Mouse (Mus musculus): Measurements from ENCODE around the gene Car4. TPM values are rescaled to one million over a fixed set of nuclear protein-coding genes. Genes with fewer than 3 reads are reported as not detected.

Car4 gene
- polyA plus RNA-seq (2012; rRNA removed; ENCODE audit: low replicate concordance) = 12.9 and 77.5 TPM in 2 replicates

DNA sequence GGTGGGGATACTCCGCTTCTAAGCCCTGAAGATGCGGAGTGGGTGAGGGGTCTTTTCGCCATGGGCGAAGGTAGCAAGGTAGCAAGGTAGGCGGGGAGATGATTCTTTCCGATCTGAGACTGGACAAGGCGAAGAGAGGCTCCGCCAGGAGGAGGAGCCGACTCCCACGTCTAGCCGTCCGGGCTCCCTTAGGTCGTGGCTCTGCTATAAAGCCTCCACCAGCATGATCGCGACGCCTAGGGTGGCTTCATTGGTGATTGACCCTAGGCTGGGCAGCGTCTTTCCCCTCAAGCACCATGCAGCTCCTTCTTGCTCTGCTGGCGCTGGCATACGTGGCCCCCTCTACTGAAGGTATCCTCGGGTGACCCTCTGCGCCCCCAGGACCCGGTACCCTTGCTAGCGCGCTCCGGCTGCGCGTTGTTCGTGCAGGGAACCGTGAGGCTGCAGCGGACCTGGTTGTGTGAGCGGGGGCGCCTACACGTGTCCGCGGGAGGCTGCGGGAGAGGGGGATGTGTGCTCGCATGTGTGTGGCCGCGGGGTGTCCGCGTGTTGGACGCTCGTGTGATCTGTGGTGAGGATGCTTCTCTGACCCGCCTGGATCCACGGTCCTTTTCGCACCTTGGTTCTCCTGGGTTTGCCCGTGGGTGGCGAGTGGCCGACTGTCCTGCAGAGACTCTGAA lies at the start of gene Car4:
Gene Car4, plus strand, starts transcription at position 196 of the 680 bp plus-strand sequence.

GRCm38 (mm10) chr11:84916053-84916702 lies 41.4 kb upstream of the Car4 start, which contains the start of gene Znhit3:
Gene Znhit3, minus strand, starts transcription at chr11:84916366.

Other genes starting within 250 kb of the Car4 start
- 9.6 and 13.7 TPM in 2 replicates for gene Mrm1, start 138.3 kb upstream of the Car4 start, polyA plus RNA-seq (2012; rRNA removed; ENCODE audit: low replicate concordance)
- gene Dhrs11, start 128.8 kb upstream of the Car4 start, polyA plus RNA-seq (2012; rRNA removed; ENCODE audit: low replicate concordance) = 29.4 and 32.5 TPM in 2 replicates
- 38.1 and 54.2 TPM in 2 replicates for gene Ggnbp2, start 87.0 kb upstream of the Car4 start, polyA plus RNA-seq (2012; rRNA removed; ENCODE audit: low replicate concordance)
- 21.5 and 25.2 TPM in 2 replicates for gene Myo19, start 77.6 kb upstream of the Car4 start, polyA plus RNA-seq (2012; rRNA removed; ENCODE audit: low replicate concordance)
- gene Pigw, start 77.5 kb upstream of the Car4 start, polyA plus RNA-seq (2012; rRNA removed; ENCODE audit: low replicate concordance) = 4.0 and 4.4 TPM in 2 replicates
- gene Znhit3, start 41.4 kb upstream of the Car4 start, polyA plus RNA-seq (2012; rRNA removed; ENCODE audit: low replicate concordance) = 15.0 and 17.2 TPM in 2 replicates
- 7.2 and 7.4 TPM in 2 replicates for gene Usp32, start 182.4 kb downstream of the Car4 start, polyA plus RNA-seq (2012; rRNA removed; ENCODE audit: low replicate concordance)
- not detected in 2 replicates for gene 1700125H20Rik, start 212.6 kb downstream of the Car4 start, polyA plus RNA-seq (2012; rRNA removed; ENCODE audit: low replicate concordance)

All from subcutaneous adipose tissue, adult 2 months (tissue).